Comparison of ENCODE assay signal across 8 mouse cellular contexts in the genomic region with DNA sequence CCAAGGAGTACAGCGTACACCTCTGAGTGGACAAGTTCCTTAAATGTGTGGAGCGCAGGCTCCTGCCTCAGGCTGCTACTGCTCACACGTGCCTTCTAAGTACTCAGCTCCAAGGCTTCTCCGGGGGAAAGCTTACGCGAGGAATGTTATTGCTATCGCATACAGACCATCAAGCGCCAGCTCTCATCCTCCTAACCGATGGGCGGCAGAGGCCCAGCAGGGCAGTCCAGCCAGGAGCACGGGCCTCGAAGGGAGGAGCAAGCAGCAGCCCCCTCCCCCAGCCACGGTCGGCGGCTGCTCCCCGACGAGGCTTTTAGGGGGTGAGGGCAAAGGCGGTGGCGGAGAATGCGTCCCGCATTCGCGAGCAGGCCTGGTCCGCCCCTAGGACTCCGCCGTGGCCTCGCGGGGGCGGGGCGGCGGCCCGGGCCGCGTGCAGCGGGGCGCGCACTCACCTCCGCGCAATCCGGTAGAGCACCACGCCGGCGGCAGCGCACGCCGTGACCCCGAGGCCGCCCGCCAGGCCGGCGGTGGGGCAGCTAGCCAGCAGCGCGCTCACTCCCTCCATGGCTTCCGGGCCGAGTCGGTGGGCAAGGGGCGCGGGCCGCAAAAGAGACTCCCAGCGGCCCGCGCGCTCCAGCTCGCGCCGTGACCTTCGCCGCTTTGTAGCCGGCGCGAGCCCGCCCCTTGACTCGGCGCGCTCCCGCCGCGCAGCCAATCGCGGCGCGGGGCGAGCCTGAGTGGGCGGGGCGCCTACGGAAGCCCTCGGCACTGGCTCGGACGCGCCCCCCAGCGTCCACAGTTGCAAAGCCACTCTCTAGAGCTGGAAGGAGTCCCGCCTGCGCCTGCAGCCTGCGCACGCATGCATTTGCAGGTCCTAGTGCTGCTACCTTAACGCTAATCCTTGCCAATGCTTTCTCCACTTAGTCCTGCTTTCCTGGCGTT. TPM values are rescaled to one million over a fixed set of nuclear protein-coding genes. Genes with fewer than 3 reads are reported as not detected.
A peak's percentile ranks its signal among the peaks of the same experiment; 100 is the strongest.
DNase-seq lines count a peak whose midpoint lies in the region; ATAC-seq and TF ChIP-seq lines count a peak whose summit lies in the region.

A gene (minus strand): TSS at position 662 of the 942 bp plus-strand sequence.

- peak within 1 kb of the TSS; percentile 89 for H3K4me3 ChIP-seq in gastrocnemius, adult 2 months
- peak within 1 kb of the TSS; percentile 69 for H3K4me3 ChIP-seq in hindbrain, postnatal 0 days (ENCODE audit: low read length)
- H3K4me3 ChIP-seq in left cerebral cortex, adult 2 months = peak within 1 kb of the TSS; percentile 71

- peak; percentile 99 for TF ChIP-seq CTCF in gastrocnemius, adult 2 months (IDR thresholded peaks at IDR 0.05)
- TF ChIP-seq CTCF in hindbrain, postnatal 0 days (IDR thresholded peaks at IDR 0.05; ENCODE audit: low read depth) = peak; percentile 81
- TF ChIP-seq CTCF in left cerebral cortex, adult 2 months (IDR thresholded peaks at IDR 0.05) = peak; percentile 96

- no peaks in the 10 kb centered on the region for H3K9me3 ChIP-seq in hindbrain, postnatal 0 days (ENCODE audit: low read length)

- intact Hi-C loops in gastrocnemius, adult 2 months (cut with DNase I) = loop anchor here (5.0 kb wide), 1 partner anchor 220 kb away; a partner anchor contains a TSS
- intact Hi-C loops in left cerebral cortex, adult 2 months (cut with DNase I) = loop anchor here (1.0 kb wide), 1 partner anchor 13 kb away; no protein-coding TSS in a partner anchor

- H3K4me1 ChIP-seq in hindbrain, postnatal 0 days (ENCODE audit: insufficient read depth, low read length) = peaks cover 38% of the 10 kb centered on the region

- no peaks in the 10 kb centered on the region for H3K27me3 ChIP-seq in hindbrain, postnatal 0 days (ENCODE audit: insufficient read depth, low read length)

- DNase-seq in WW6 (ENCODE audit: low read depth, low spot score) = peak; percentile 88
- DNase-seq in cerebellum, postnatal 4 days (ENCODE audit: low spot score in 2 of 2) = peak; percentile 93 to 98
- peak; percentile 97 for DNase-seq in gastrocnemius, adult 2 months
- DNase-seq in hindbrain, postnatal 0 days (ENCODE audit: low spot score) = peak; percentile 99
- peak; percentile 95 to 96 for DNase-seq in left cerebral cortex, adult 2 months (ENCODE audit: extremely low spot score in 1 of 2, low spot score in 2 of 2)
- peak; percentile 95 to 96 for DNase-seq in right cerebral cortex, adult 2 months (ENCODE audit: low spot score in 2 of 2)
- peak; percentile 96 for DNase-seq in urinary bladder, postnatal 14 days (ENCODE audit: low spot score)

- H3K9ac ChIP-seq in hindbrain, postnatal 0 days (replicated peaks; ENCODE audit: low read length) = peak within 1 kb of the TSS; percentile 88

- no peaks in the 10 kb centered on the region; the same call in 1 of the 2 replicates for H3K36me3 ChIP-seq in hindbrain, postnatal 0 days (ENCODE audit: insufficient read depth, low read length)

- under 1% methylated on average over 87 of the region's 97 CpGs for WGBS in hindbrain, postnatal 0 days

- H3K27ac ChIP-seq in gastrocnemius, adult 2 months = peak within 1 kb of the TSS; percentile 94
- H3K27ac ChIP-seq in hindbrain, postnatal 0 days = peak within 1 kb of the TSS; percentile 86
- peak within 1 kb of the TSS; percentile 85 for H3K27ac ChIP-seq in left cerebral cortex, adult 2 months

- ATAC-seq in hindbrain, postnatal 0 days = peak; percentile 91
- ATAC-seq in megakaryocyte, adult 5-6 weeks (ENCODE audit: poor library complexity, severe bottlenecking) = peak; percentile 98

- H3K4me2 ChIP-seq in hindbrain, postnatal 0 days (ENCODE audit: low read depth, low read length) = peak within 1 kb of the TSS; percentile 61

RNA-seq across cellular contexts. Expression of the gene that starts here (rescaled TPM):
- total RNA-seq in gastrocnemius, adult 2 months (2021) = 10 to 100 TPM; 37.2 to 51.0 TPM
- total RNA-seq in hindbrain, postnatal 0 days (2014; rRNA removed) = 69.8 and 80.2 TPM in 2 replicates
- polyA plus RNA-seq in hindbrain, postnatal 0 days (2015; fragmentation: Nextera tagmentation; extraction: Ambion mirVana) = 41.2 and 44.7 TPM in 2 replicates
- total RNA-seq in left cerebral cortex, adult 2 months (2021) = 10 to 100 TPM; 63.3 to 67.9 TPM
- 1.2 and 2.9 TPM in 2 replicates for total RNA-seq in megakaryocyte, adult 5-6 weeks (2015)
- 1.5 and 1.9 TPM in 2 replicates for total RNA-seq in megakaryocyte, adult 5-6 weeks (2017)

Comparison
In these comparisons a context has a peak if more than half of its experiments do, and no peak if none do; other contexts are left out.
1. Peak in every context shown above with its lines: DNase-seq, ATAC-seq, H3K4me3 ChIP-seq and H3K27ac ChIP-seq.
2. RNA of the gene that starts here (total RNA-seq): 69.8 to 80.2 TPM in hindbrain, postnatal 0 days, 63.3 to 67.9 TPM in left cerebral cortex, adult 2 months and 37.2 to 51.0 TPM in gastrocnemius, adult 2 months; 1.2 to 2.9 TPM in megakaryocyte, adult 5-6 weeks; every median in the first group is over 4 times any median in the second.